Mouse (Mus musculus) frontal cortex, postnatal 14 days (tissue): ENCODE results near the gene Ctxn2.

Experiments used
- DNase-seq, 2 experiments: peaks; one replicate each; pipeline ENCODE4 v3.0.0; 2022; ENCODE audit warnings: low spot score in 2 of 2

Ctxn2 gene

DNA sequence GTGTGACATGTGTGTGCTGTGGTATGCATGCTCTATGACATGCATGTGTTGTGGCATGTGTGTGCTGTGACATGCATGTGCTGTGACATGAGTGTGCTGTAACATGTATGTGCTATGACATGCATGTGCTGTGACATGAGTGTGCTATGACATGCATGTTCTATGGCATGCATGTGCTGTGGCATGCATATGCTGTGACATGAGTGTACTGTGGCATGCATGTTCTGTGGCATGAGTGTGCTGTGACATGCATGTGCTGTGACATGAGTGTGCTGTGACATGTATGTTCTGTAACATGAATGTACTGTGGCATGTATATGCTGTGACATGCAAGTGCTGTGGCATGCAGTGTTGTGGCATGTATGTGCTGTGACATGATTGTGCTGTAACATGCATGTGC is 56.4 kb downstream of the Ctxn2 start:
- no peak for DNase-seq

DNA sequence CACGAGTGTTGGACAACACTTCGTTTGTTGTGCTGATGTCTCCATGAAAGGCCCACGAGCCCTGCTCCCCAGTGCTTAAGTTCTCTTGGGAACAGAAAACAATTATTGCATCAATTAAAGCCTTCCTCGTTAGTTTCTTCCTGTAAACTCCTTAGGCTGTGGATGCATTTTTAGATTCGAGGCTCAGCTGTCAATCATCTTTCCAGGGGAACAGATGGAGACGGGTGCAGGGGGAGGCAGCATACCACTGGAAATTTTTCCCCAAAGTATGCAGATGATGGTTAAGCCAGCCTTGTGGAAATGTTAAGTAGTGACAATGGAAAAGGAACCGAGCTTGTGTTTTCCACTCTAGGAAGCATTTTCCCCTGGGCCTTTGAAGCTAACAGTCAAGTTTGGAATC is 60.3 kb downstream of the Ctxn2 start:
- no peak for DNase-seq
